Mouse (Mus musculus): ENCODE data around the gene Chek2.

GRCm38 (mm10) chr5:110807453-110807852 lies 32.3 kb upstream of the Chek2 start:
- TF ChIP-seq CTCF (IDR thresholded peaks at IDR 0.05; ENCODE audit: borderline replicate concordance, insufficient read depth, low read depth, low read length) (no peak), POLR2A (IDR thresholded peaks at IDR 0.05; ENCODE audit: borderline replicate concordance, insufficient read depth, low read length) (no peak)
